Mouse (Mus musculus) G1E (cell line): ENCODE measurements around the gene Lrrc1.

Experiments used
- CTCF ChIP-seq: IDR thresholded peaks from 2 replicates; pipeline ENCODE4 v1.5.1; 2012; ENCODE audit warnings: low read depth, low read length, inconsistent platforms, mixed read lengths
- POLR2AphosphoS5 ChIP-seq: IDR thresholded peaks from 2 replicates; pipeline ENCODE4 v1.6.1; 2012; ENCODE audit warnings: low read depth, low read length, inconsistent platforms; ENCODE audit not compliant: insufficient replicate concordance

- TF ChIP-seq CTCF (no peak), POLR2AphosphoS5 (no peak)
Observed at GRCm38 (mm10) chr9:77459365-77459764, 85.3 kb downstream of the Lrrc1 start.
